Mouse (Mus musculus): Measurements from ENCODE around the gene Nfia. TPM values are rescaled to one million over a fixed set of nuclear protein-coding genes. Genes with fewer than 3 reads are reported as not detected.

The Nfia gene
- polyA plus RNA-seq, 1 experiment from 2014 or later: 9.9 TPM

DNA sequence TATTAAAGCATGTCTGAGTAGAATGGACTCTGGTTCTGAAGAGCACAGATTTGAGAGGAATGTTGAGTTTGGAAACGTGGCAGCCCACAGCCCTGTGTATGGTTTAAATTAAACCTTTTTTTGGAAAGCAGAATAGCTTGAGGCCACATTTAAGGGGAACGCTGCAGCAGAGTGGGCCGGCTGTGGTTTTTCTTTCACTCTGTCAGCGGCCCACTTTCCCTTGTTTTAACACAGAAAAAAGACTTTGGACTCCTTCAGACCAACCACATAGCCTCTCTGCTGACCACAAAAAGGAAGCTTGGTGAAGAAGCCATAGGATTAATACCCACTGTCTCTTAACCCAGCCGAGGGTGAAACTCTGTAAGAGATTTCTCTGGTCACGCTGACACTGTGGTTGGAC is 72.4 kb downstream of the Nfia start:
- Histone ChIP-seq H3K4me3 (ENCODE audit: low read depth, low read length) (no peak overlapping the region), H3K9me3 (ENCODE audit: low read length) (no peaks in the 10 kb centered on the region), H3K27ac (ENCODE audit: low read depth) (peak overlapping the region; percentile 78), H3K9ac (replicated peaks) (peak overlapping the region; percentile 42), H3K4me1 (ENCODE audit: insufficient read depth) (peaks cover 16% of the 10 kb centered on the region), H3K4me2 (ENCODE audit: low read depth, low read length) (peak overlapping the region; percentile 51), H3K27me3 (ENCODE audit: insufficient read depth, low read length) (no peaks in the 10 kb centered on the region), H3K36me3 (replicated peaks; ENCODE audit: insufficient read depth, low read length) (no peaks in the 10 kb centered on the region; the same call in 1 of the 2 replicates)
- no peak for TF ChIP-seq EP300 (IDR thresholded peaks at IDR 0.05; ENCODE audit: low read depth)
- no peak for TF ChIP-seq CTCF (IDR thresholded peaks at IDR 0.05; ENCODE audit: low read depth)
- ATAC-seq: no peak
- no peak for DNase-seq
- WGBS (ENCODE audit: insufficient replicate concordance): 12% methylated on average over 6 of the region's 6 CpGs

GRCm38 (mm10) chr4:97847653-97848052 is 75.1 kb downstream of the Nfia start:
- 71% methylated on average over 5 of the region's 5 CpGs for WGBS (ENCODE audit: insufficient replicate concordance)
- ATAC-seq: no peak
- no peak overlapping the region for H3K4me2 ChIP-seq (ENCODE audit: low read depth, low read length)
- H3K4me1 ChIP-seq (ENCODE audit: insufficient read depth): peaks cover 10% of the 10 kb centered on the region
- H3K4me3 ChIP-seq (ENCODE audit: low read depth, low read length): no peak overlapping the region
- no peak overlapping the region for H3K27ac ChIP-seq (ENCODE audit: low read depth)
- H3K36me3 ChIP-seq (replicated peaks; ENCODE audit: insufficient read depth, low read length): peaks cover 3% of the 10 kb centered on the region; the same call in 1 of the 2 replicates
- H3K9ac ChIP-seq (replicated peaks): no peak overlapping the region
- H3K9me3 ChIP-seq (ENCODE audit: low read length): no peaks in the 10 kb centered on the region
- DNase-seq: no peak
- no peaks in the 10 kb centered on the region for H3K27me3 ChIP-seq (ENCODE audit: insufficient read depth, low read length)
- TF ChIP-seq EP300 (IDR thresholded peaks at IDR 0.05; ENCODE audit: low read depth) (no peak), CTCF (IDR thresholded peaks at IDR 0.05; ENCODE audit: low read depth) (no peak)

- DNase-seq (no peak), ATAC-seq (no peak)
- Histone ChIP-seq H3K4me2 (ENCODE audit: low read depth, low read length) (no peak overlapping the region), H3K4me3 (ENCODE audit: low read depth, low read length) (no peak overlapping the region), H3K27me3 (ENCODE audit: insufficient read depth, low read length) (no peaks in the 10 kb centered on the region), H3K36me3 (replicated peaks; ENCODE audit: insufficient read depth, low read length) (peaks cover 3% of the 10 kb centered on the region; the same call in 1 of the 2 replicates), H3K27ac (ENCODE audit: low read depth) (no peak overlapping the region), H3K9ac (replicated peaks) (no peak overlapping the region), H3K9me3 (ENCODE audit: low read length) (no peaks in the 10 kb centered on the region), H3K4me1 (ENCODE audit: insufficient read depth) (peaks cover 8% of the 10 kb centered on the region)
- TF ChIP-seq EP300 (IDR thresholded peaks at IDR 0.05; ENCODE audit: low read depth) (no peak), CTCF (IDR thresholded peaks at IDR 0.05; ENCODE audit: low read depth) (no peak)
- WGBS (ENCODE audit: insufficient replicate concordance): 88% methylated on average over 3 of the region's 3 CpGs
Observed at GRCm38 (mm10) chr4:97850991-97851390, 78.5 kb downstream of the Nfia start.

- Histone ChIP-seq H3K4me3 (ENCODE audit: low read depth, low read length) (no peak overlapping the region), H3K36me3 (replicated peaks; ENCODE audit: insufficient read depth, low read length) (peaks cover 3% of the 10 kb centered on the region; the same call in 1 of the 2 replicates), H3K27ac (ENCODE audit: low read depth) (no peak overlapping the region), H3K9ac (replicated peaks) (no peak overlapping the region), H3K27me3 (ENCODE audit: insufficient read depth, low read length) (no peaks in the 10 kb centered on the region), H3K4me2 (ENCODE audit: low read depth, low read length) (no peak overlapping the region), H3K4me1 (ENCODE audit: insufficient read depth) (peaks cover 8% of the 10 kb centered on the region), H3K9me3 (ENCODE audit: low read length) (no peaks in the 10 kb centered on the region)
- ATAC-seq (no peak), DNase-seq (no peak)
- 80% methylated on average over 5 of the region's 5 CpGs for WGBS (ENCODE audit: insufficient replicate concordance)
- TF ChIP-seq EP300 (IDR thresholded peaks at IDR 0.05; ENCODE audit: low read depth) (no peak), CTCF (IDR thresholded peaks at IDR 0.05; ENCODE audit: low read depth) (no peak)
Observed at GRCm38 (mm10) chr4:97851698-97852097, 79.2 kb downstream of the Nfia start.

- H3K27ac ChIP-seq (ENCODE audit: low read depth): no peak overlapping the region
- no peak for ATAC-seq
- TF ChIP-seq CTCF (IDR thresholded peaks at IDR 0.05; ENCODE audit: low read depth) (no peak), EP300 (IDR thresholded peaks at IDR 0.05; ENCODE audit: low read depth) (no peak)
- 83% methylated on average over 2 of the region's 2 CpGs for WGBS (ENCODE audit: insufficient replicate concordance)
- H3K36me3 ChIP-seq (replicated peaks; ENCODE audit: insufficient read depth, low read length): peaks cover 3% of the 10 kb centered on the region; the same call in 1 of the 2 replicates
- H3K4me2 ChIP-seq (ENCODE audit: low read depth, low read length): no peak overlapping the region
- DNase-seq: no peak
- H3K9ac ChIP-seq (replicated peaks): no peak overlapping the region
- H3K27me3 ChIP-seq (ENCODE audit: insufficient read depth, low read length): no peaks in the 10 kb centered on the region
- H3K4me1 ChIP-seq (ENCODE audit: insufficient read depth): peaks cover 13% of the 10 kb centered on the region
- no peak overlapping the region for H3K4me3 ChIP-seq (ENCODE audit: low read depth, low read length)
- H3K9me3 ChIP-seq (ENCODE audit: low read length): no peaks in the 10 kb centered on the region
Observed at GRCm38 (mm10) chr4:97852626-97853025, 80.1 kb downstream of the Nfia start.

DNA sequence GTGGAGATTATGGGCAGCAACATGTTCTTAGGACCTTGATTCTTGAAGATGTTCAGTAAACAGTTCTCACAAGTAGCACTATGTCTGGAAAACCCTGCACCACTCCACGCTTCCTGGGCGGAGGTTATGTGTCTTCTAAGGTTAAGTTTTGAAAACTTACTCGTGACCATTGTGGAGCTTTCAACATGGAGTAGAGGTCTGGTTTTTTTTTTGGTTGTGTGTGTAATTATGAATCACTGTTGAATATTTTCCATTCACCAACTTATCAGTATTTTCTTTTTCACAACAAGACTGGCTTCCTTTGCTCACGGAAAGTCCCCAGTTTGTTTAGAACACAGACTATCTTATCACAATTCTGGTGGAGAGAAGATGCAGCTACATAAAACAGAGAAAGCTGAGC is 82.2 kb downstream of the Nfia start:
- no peak overlapping the region for H3K9ac ChIP-seq (replicated peaks)
- TF ChIP-seq CTCF (IDR thresholded peaks at IDR 0.05; ENCODE audit: low read depth) (no peak), EP300 (IDR thresholded peaks at IDR 0.05; ENCODE audit: low read depth) (peak; percentile 38; the same call in 1 of the 2 replicates)
- no peak for ATAC-seq
- 60% methylated on average over 4 of the region's 4 CpGs for WGBS (ENCODE audit: insufficient replicate concordance)
- 0 out of 2 replicates have a peak, but pooled peaks cover 3% of the 10 kb centered on the region for H3K36me3 ChIP-seq (replicated peaks; ENCODE audit: insufficient read depth, low read length)
- H3K27me3 ChIP-seq (ENCODE audit: insufficient read depth, low read length): no peaks in the 10 kb centered on the region
- H3K4me1 ChIP-seq (ENCODE audit: insufficient read depth): peaks cover 18% of the 10 kb centered on the region
- no peak overlapping the region for H3K4me3 ChIP-seq (ENCODE audit: low read depth, low read length)
- no peaks in the 10 kb centered on the region for H3K9me3 ChIP-seq (ENCODE audit: low read length)
- peak overlapping the region; percentile 55 for H3K27ac ChIP-seq (ENCODE audit: low read depth)
- DNase-seq: no peak
- H3K4me2 ChIP-seq (ENCODE audit: low read depth, low read length): no peak overlapping the region
